Mouse (Mus musculus): ENCODE measurements at regions not wholly inside any gene's neighbourhood (a gene's known extent, or its start where the extent isn't known, plus 50 kb on each side); places are given as distances from the start of the nearest gene placed in this dataset.

DNA sequence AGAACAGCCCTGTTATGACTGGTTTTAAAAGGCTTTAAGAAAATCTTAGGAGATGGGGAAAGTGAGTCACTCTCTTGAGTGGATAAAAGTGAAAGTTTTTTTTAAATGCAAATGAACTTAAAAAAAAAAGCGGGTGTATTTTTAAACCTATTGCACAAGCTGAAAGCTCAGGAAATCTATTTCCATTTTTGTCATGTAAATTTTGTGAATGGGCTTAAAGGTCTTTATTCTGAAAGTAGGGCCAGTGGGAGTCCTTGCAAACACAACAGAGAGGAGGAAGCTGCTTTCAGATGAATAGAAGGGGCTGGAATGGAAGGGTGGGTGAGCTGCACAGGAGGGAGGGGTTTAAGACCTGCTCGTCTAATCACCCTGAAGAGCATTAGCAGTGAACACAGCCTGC lies 62.9 kb downstream of the Fam84a start:
- DNase-seq (ENCODE audit: low read depth, low spot score) = no peak

DNA sequence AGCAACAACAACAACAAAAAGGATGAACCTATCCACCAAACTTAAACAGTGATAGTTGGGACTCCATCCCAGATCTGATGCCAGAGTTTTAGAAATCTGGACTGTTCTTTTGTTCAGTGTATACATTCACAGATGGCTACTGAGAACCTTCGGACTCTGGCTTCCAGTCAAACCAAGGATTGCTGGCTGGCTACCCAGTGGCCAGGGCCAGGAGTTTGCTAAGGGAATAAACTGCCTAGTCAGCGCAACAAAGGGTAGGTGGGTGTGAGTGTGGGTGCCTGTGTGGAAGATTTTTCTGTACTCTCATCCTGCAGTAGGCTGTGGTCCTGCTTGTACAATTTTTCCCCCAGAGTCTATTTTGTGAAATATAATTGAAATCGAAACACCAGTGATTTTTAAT lies 69.1 kb downstream of the Fam84a start:
- no peak for DNase-seq (ENCODE audit: low read depth, low spot score)

DNA sequence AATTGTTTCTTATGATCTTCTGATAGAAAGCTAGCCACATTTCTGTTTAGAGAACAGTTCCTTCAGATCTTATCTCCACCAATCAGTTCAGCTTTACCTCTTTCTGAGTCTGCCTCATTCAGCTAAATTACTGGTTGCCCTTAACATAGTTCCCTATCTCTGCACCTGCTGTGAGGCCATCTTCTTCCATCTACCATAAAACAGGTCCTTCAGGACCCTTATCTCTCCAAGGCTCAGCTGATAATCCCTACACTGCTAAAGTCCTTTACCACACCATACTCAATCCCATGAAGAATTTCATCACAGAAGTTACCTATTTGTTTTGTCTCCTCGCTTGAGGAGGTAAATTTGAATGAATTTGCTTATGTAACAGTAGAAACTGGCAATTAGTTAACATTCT lies 72.0 kb downstream of the Fam84a start:
- no peak for DNase-seq (ENCODE audit: low read depth, low spot score)

DNA sequence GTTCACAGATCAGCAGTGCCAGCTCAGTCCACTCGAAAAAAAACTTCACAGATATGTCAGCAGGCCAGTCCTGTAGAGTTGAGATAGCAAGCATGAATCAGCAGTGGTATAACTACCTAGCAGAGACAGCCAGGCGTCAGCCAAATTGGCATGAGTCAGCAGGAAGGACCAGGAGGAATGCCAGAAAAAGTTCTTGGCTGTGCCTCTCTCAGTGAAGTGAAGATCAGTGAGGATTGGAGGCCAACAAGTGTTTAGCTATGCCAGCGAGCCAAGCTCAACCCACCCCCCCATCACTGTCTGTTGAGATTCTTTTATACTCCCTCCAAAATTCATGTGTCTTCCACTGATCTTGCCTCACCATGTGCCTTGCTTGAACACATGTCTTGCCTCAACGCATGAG lies 82.8 kb downstream of the Fam84a start:
- peak; percentile 9 for DNase-seq (ENCODE audit: low read depth, low spot score)

DNA sequence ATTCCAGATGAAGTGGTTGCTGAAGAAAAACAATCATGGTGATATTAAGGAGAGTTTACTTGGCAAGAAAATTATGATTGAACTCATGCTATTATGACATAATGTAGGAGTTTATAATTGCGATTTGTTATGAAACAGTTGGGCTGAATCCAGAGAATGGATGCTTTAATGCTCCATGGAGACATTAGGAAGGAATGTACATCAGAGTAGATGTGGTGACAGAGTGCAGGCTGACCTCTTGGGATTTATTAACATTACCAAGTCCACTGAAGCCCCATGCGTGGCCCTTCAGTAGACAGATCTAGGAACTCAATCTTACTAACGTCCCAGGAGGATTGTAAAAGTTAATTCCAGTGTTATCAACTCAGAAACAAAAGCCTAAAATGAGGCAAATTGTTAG lies 86.5 kb downstream of the Fam84a start:
- DNase-seq (ENCODE audit: low read depth, low spot score) = peak; percentile 4

DNA sequence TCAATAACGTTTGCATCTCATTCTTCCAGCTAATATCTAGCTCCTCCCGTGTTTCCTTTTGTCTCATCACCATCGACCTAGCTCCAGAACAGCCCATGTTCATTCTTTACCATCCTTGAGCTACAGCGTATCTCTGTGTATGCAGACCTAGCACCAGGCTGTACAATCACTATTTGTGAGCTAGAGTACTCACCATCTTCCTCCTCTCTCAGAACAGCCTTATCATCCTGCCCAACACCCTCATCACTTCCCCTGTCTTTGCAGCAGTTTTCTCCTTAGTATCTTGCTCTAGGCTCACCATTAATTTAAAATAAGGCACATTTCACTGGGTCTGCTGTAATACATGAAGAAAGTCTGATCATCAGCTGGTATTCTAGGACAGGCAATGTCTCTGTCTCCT lies 88.6 kb downstream of the Fam84a start:
- DNase-seq (ENCODE audit: low read depth, low spot score) = no peak

DNA sequence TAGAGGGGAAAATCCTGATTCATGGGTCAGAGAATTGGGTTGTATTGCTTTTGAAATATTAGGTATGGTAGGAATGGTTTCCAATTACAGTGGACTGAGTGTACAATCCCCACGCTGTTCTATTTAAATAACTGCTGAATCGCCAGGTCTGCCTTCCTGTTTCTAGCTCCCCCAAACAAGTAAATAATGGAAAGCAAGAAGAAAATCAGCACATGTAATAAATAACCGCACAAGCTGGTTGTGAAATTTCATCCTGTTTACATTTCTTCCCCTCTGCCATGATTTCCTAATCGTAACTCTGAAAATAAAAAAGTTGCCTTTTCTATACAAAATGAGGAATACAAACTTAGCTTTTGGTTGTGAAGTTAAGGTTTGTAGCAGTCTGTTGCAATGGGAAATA lies 95.7 kb downstream of the Fam84a start:
- no peak for DNase-seq (ENCODE audit: low read depth, low spot score)

DNA sequence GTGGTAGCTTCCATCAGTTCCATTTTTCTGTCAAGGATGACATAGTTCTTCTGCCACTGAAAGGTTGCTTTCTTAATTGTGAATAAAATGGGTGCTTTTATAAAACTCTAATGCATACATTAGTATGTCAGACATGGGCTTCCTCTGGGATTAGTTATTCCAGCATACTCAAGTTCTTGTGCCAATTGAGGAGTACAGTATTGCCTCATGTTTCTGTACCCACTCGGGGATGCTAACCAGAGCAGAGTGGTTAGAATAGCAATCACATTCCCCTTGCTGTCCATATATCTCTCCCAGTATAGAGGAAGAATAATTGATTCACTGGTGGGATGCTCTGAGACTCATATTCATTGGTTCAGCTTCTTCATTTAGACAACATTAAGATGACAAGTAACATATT lies 119.5 kb downstream of the Fam84a start:
- no peak for DNase-seq (ENCODE audit: low read depth, low spot score)

DNA sequence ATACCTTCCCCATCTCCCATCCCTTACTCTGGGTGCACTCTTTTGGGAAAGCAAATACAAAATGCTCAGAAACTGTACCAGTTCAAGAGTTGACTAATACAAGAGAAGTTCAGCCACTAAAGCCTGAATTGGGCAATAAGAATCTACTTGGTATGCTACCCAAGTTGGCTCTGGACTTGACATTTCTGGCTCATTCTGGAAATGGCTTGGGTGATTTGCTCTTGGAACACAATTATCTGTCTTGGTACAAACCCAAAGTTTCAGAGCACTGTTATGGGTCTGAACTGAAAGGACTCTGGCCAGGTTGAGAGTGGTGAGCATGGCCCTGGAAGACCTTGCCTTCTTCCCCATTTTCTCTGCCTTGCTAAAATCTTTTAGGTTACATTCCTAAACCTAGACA lies 136.6 kb downstream of the Fam84a start:
- DNase-seq (ENCODE audit: low read depth, low spot score) = peak; percentile 0

DNA sequence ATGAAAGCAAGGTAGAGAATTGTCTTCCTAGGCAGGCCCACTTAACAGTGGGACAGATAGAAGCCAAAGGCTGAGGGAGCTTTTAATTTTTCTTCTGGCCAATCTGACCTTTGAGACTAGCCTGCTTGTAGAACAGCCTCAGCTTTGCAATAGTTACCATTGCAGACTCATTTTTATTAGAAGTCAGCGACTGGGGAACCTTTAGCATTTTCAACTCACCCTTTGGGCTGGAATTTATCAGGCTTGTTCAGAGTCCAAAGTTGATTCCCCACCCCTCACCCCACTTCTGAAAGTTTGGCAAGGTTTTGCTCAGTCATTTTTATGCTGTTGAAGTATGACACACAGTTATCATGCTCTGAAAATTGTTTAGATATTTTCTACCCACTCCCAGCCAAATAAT lies 145.9 kb downstream of the Fam84a start:
- DNase-seq (ENCODE audit: low read depth, low spot score) = no peak

DNA sequence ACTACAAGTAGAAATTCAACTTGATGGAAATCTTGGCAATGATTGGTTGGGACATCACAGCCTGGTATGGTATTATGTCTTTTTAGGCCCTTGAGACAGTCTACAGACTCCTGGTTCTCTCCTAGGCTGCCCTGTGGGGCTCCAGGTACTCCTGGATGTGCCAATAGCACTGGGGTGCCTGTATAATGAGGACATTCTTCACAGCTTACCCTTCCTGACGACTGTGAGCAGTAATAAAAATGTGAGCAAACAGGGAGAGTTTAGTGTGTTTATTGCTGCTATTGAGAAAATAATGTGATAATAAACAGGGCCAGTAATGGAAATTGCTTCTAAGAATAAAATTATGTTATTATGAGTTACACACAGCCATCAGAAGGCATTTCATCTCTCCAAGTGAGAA lies 150.2 kb downstream of the Fam84a start:
- no peak for DNase-seq (ENCODE audit: low read depth, low spot score)

DNA sequence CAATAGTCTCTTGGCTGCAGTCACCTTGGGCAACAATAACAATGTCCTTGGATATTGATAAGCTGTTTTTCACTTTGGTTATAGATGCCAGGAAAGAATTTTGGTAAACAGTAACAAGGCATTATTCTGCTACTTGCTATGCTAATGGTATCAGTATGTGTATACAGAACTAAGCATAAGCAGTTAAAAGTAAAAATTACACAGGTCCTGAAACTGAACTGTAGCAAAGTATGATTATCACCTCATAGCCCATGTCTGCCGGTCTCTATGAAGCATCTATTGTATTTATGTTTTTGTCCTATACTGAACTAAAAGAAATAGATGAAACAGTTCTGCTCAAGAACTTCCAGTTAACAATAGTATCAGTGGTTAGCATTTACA lies 167.5 kb downstream of the Fam84a start:
- no peak for DNase-seq (ENCODE audit: low read depth, low spot score)

DNA sequence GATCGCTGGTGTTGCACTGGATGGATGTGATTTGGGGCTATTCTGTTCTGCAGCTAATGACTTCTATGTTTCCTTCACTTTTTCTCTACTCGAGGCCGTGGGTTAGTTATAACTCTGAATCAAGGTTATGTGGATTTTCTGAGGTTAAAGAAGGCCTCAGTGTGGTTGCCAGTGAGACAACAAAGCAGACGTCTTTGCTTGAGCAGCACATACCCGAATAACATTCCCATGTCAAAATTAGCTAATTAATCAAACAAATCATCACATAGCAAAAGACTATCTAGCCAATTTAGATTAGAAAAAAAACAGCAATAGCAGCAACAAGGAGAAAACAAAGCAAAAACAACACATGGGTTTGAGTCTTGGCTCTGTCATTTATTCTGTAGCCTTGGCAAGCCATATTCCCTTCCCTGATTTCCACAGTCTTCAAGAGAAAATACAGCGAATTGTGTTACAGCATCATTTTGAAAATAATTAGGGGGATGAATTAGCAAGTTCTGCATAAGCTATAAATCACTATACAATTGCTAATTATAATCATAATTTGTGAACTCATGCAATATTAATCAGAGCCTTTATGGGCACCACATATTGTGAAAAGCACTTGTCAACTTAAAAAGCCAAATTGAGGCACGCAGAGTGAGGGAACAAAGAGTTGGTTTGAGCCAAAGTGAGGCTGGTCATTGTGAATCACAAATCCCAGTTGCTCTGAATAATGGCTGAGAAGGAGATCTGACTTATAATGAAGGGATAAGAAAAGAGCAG lies 168.0 kb downstream of the Fam84a start:
- DNase-seq (ENCODE audit: low read depth, low spot score) = no peak

DNA sequence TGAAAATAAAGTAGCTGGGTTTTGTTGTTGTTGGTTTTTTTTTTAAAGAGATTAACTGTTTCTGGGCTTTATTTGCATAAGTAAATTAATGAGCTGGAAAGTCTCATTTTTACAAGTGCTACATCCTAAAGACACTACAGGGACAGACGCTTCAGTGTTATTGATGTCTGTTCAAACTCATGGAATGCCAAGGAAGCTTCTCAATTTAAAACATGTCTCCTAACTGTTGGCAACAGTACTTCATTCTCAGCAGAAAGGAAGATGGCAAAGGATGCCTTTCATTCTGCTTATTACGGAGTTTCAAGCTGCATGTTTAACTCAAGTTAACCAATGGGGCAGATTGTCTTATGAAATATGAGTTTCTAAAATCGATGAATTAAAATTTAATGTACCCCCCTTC lies 187.3 kb downstream of the Fam84a start:
- no peak for DNase-seq (ENCODE audit: low read depth, low spot score)

DNA sequence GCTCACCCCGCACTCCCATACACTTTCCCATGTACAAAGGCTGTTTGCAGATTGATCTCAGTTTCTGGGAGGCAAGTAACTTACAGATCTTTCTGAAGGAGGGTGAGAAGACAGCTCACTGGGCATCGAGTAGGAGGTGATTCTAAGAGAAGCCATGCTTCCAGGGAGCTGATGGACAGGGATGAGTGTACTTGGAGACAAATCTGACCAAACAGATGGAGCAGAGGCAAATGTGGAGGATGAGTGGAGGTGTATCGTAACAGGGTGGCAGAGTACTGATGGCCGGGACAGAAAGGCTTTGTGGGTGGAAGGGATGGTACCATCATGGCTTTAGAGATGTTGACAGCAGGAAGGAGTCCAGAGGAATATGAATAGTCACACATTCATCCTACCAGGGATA lies 212.4 kb downstream of the Fam84a start:
- DNase-seq (ENCODE audit: low read depth, low spot score) = no peak

DNA sequence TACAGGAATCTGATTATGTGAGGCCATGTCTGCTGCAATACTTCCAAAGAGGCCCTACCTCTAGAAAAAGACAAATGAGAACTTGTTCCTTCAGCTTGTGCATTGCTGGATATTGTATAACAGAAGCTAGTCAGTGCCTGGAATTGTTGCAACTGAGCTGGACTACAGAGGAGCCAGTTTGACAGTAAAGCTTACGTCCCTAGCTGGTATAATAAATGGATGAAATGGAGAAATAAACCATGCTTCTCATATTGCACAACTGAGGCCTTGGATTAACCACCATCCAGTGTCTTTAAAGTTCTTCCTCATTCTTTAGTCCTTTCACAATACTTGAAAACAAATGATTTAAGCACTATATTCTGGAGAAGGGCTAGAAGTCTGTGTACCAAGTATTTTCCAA lies 230.8 kb downstream of the Fam84a start:
- DNase-seq (ENCODE audit: low read depth, low spot score) = no peak

DNA sequence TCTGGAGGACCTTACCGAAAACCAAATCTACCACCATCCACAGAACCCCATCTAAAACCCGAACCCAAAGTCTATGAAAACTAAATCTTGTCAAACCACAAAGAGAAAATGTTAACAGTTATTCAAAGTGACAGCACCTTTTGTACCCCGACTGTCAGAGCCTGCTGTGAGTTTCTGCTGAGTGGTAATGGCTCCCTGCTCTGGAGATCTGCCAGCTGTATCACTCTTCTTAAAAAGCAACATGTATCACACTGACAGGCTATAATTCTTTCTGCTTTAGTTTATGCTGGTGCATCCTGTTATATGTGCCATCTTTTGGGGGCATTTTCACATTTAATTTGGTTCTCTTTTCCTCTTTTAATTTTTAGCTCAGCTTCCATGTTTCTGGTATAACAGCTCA lies 268.5 kb downstream of the Fam84a start:
- DNase-seq (ENCODE audit: low read depth, low spot score) = no peak

DNA sequence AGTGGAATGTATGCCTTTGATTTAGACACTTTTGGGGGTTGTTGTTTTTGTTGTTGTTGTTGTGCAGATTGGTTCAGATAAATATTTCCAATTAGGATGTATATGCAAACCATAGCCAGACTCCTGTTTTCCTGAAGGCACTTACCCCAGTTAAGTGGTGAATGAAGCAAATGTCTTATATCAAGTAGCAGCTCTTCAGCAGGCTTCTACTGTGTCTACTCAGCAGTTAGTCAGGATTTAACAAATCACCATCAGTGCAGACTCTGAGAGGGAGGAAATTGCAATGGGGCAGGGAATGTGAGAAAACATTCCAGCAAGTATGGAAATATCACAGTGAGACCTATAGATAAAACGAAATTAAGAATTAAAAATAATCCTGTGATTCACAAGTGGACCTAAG lies 282.7 kb downstream of the Fam84a start:
- no peak for DNase-seq (ENCODE audit: low read depth, low spot score)

DNA sequence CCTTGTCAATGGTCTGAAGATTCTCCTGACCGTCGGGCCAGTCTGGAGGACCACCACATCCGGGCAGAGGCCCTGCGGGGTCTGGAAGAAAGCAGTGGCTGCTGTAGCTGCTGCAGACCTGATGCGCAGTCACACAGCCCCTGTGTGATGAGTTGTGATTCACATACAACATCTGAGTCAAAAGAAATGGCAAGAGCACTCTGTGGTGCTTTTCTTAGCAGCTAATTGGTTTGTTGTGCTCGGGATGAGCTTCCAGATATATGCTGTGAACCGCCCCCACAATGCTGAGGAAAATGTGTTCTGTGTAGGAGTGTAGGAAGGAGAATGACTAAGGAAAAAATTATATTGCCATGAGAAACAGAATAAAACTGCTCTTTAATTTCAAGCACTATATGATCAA lies 290.6 kb downstream of the Fam84a start:
- DNase-seq (ENCODE audit: low read depth, low spot score) = no peak

DNA sequence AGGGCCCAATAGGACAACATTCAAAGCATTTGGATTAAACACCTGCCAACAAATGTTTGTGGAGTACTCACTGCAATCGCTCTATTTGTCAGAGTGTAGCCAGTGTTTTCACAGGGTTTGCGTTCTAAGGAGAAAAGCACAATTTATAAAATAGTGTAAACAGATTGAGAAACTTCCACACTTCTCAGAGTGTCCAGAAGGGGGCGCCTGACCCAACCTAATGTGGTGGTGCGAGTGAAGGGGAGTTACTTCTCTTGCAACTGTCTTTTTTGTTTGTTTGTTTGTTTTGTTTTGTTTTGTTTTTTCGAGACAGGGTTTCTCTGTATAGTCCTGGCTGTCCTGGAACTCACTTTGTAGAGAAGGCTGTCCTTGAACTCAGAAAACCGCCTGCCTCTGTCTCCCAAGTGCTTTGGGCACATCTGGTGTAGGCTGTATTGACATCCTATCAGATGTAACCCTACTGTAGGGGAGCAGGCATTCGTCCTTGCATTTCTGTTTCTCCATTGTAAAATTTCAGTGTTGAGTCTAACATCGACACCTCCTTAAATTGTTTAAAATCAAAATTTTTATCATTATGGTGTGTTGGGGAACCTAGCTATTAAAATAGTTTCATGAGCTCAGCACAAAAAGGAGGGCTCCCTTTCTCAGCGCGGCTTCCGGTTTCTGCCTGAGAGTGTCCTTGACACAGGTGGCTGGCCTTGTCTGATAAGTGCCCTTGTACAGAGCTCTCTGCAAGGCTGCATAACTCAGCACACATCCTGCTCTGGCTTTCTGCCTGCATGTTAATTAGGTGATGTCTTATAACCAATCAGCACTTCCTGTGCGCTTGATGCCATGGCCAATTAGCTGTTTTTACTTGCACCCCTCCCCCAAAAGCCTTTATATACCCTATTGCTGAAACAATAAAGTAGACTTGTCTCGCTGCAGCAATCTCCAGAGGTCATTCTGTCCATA lies 307.0 kb downstream of the Fam84a start:
- no peak for DNase-seq (ENCODE audit: low read depth, low spot score)

DNA sequence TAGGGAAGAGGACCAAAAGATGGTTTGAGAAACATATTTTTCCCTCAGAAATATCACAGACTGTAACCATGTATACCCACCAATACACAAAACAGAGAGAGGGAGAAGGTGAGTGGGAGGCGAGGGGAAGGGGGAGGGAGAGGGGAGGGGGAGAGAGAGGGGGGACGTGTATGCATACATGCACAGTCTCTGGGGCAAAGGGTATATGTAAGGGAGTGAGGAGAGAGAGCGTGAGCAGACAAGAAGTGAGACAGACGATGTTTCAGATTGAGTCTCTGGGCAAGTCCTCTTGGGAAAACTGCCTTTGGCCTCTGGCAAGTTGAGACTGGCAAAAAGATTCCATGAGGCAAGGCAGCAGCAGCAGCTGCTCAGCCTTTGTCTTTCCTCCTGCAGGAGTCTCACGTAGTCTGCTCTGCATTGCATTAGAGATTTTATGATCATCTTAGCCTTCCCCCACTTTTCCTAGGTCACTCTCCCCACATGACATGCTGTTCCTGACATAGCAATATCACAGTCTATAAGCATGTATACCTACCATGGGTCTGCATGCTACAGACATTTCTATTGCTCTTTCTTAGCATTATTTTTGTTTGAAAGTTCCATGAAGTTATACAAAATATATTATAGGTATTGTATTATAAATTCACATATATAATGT lies 308.3 kb downstream of the Fam84a start:
- no peak for DNase-seq (ENCODE audit: low read depth, low spot score)

DNA sequence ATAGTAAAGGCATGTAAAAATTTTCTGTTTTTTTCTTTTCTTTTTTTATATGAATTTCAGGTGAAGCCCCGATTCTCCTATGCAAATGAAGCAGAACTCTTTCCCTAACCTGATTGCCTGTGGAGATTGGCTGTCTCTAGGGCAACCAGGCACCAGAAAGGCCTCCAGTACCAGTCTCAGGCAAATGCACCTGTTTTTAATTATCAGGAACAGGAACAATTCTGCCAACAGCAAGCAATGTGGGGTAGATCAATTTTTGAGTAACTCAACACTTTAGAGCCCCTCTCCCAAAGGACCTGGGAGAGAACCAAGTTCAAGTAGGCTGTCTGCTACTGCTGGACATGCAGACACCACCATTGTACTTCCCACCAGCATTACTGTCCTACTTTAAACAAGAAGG lies 310.6 kb downstream of the Fam84a start:
- no peak for DNase-seq (ENCODE audit: low read depth, low spot score)

DNA sequence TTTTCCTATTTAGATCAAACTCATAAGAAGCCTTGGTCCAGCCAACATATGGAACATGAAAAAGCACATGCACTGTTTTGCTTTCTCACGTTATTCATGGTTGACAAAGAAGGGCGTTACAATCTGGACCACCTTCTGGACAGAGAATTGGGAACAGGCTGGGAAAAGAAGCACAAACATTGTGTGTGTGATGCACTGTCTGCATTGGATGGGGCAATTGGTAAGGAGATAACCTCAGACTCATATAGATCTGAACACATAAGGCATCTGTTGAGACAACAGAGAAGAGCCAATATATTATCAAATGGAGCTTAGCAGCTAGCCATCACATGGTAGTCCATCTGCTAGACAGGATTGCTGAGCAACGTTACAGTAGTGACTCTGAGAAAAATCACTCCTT lies 317.1 kb downstream of the Fam84a start:
- no peak for DNase-seq (ENCODE audit: low read depth, low spot score)
